Mouse (Mus musculus) heart, embryonic 13.5 days (tissue): Measurements from ENCODE around the gene Abcc8. TPM values are rescaled to one million over a fixed set of nuclear protein-coding genes. Genes with fewer than 3 reads are reported as not detected.
A peak's percentile ranks its signal among the peaks of the same experiment; 100 is the strongest.

Experiments
- ATAC-seq: fragments of 200-750 bp; cut with Nextera tagmentation; 2 replicates; pipeline ENCODE4 v1.8.0; 2017; ENCODE audit warnings: moderate TSS enrichment; ENCODE audit not compliant: insufficient number of reproducible peaks, low FRiP score, low TSS enrichment; ENCODE audit errors: extremely low read depth
- H3K27ac ChIP-seq: fragments of 300-500 bp; sonication (generic); replicated peaks from 2 replicates; pipeline ENCODE4 v1.5.1; 2015; ENCODE audit warnings: moderate library complexity, mild to moderate bottlenecking, inconsistent platforms
- H3K27me3 ChIP-seq: fragments of 300-500 bp; sonication (generic); replicated peaks from 2 replicates; pipeline ENCODE4 v1.6.1; 2015; ENCODE audit warnings: mild to moderate bottlenecking, inconsistent platforms
- H3K36me3 ChIP-seq: fragments of 300-500 bp; sonication (generic); 2 replicates; pipeline ENCODE4 v1.6.1; 2015; ENCODE audit warnings: mild to moderate bottlenecking, inconsistent platforms
- H3K4me1 ChIP-seq: fragments of 300-500 bp; sonication (generic); 2 replicates; pipeline ENCODE4 v1.6.1; 2015; ENCODE audit warnings: inconsistent platforms
- H3K4me2 ChIP-seq: fragments of 300-500 bp; sonication (generic); 2 replicates; pipeline ENCODE4 v1.6.1; 2015; ENCODE audit warnings: inconsistent platforms, mild to moderate bottlenecking, moderate library complexity
- H3K4me3 ChIP-seq: fragments of 300-500 bp; sonication (generic); 2 replicates; pipeline ENCODE4 v1.5.1; 2015; ENCODE audit warnings: moderate library complexity, mild to moderate bottlenecking, inconsistent platforms
- H3K9ac ChIP-seq: fragments of 300-500 bp; sonication (generic); 2 replicates; pipeline ENCODE4 v1.6.1; 2015; ENCODE audit warnings: inconsistent platforms, mild to moderate bottlenecking, moderate library complexity
- H3K9me3 ChIP-seq: fragments of 300-500 bp; sonication (generic); 2 replicates; pipeline ENCODE4 v1.6.1; 2016; ENCODE audit warnings: inconsistent platforms
- WGBS: fragments of 180-500 bp; shearing (Covaris S2); methylation state at CpG from one replicate; pipeline ENCODE4 v1.1.7; 2015; ENCODE audit warnings: mixed read lengths; 5-methylcytosine and 5-hydroxymethylcytosine counted together
- polyA plus RNA-seq: library from polyadenylated mRNA; unstranded; fragments of >200 nt; fragmentation: Nextera tagmentation; extraction: Ambion mirVana; gene quantifications from 2 replicates; pipeline ENCODE4 v1.2.1, GENCODE M21; 2015

Abcc8 gene
- polyA plus RNA-seq, 1 experiment from 2014 or later: 8.7 TPM

GRCm38 (mm10) chr7:46129463-46130179 lies 50.2 kb downstream of the Abcc8 start:
- ATAC-seq: no peak
- no peaks in the 10 kb centered on the region for H3K36me3 ChIP-seq
- 47% methylated on average over 7 of the region's 7 CpGs for WGBS
- H3K27ac ChIP-seq: no peak overlapping the region
- no peaks in the 10 kb centered on the region for H3K9me3 ChIP-seq
- peaks cover 56% of the 10 kb centered on the region for H3K4me1 ChIP-seq
- peaks cover 10% of the 10 kb centered on the region for H3K27me3 ChIP-seq
- no peak overlapping the region for H3K4me2 ChIP-seq
- no peak overlapping the region for H3K9ac ChIP-seq
- H3K4me3 ChIP-seq: no peak overlapping the region

DNA sequence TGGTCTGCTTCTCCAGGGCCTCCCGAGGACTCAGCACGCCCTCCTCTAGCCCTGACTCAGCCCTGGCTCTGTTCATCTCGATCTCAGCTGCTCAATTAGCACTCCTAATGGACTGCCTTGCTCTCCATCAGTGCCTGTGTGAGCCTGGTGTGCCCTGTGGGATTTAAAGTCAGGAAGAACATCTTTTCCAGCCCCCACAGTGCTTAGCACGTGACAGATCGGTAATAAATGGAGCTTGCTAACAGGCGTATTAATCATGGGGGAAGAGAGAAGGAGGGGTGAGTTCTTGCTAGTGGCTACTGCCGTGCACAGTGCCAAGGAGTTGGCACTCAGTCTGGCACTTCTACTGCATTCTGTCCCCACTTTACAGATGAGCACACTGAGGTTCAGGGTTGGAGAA lies 51.6 kb downstream of the Abcc8 start:
- H3K4me2 ChIP-seq: no peak overlapping the region
- H3K27me3 ChIP-seq: peaks cover 15% of the 10 kb centered on the region
- peaks cover 47% of the 10 kb centered on the region for H3K4me1 ChIP-seq
- no peak overlapping the region for H3K27ac ChIP-seq
- H3K9me3 ChIP-seq: no peaks in the 10 kb centered on the region
- WGBS: 63% methylated on average over 7 of the region's 7 CpGs
- no peak overlapping the region for H3K9ac ChIP-seq
- H3K36me3 ChIP-seq: no peaks in the 10 kb centered on the region
- H3K4me3 ChIP-seq: no peak overlapping the region
- no peak for ATAC-seq

GRCm38 (mm10) chr7:46125340-46125739 lies 54.5 kb downstream of the Abcc8 start:
- ATAC-seq: no peak; the same call in 1 of the 2 replicates
- H3K4me1 ChIP-seq: peaks cover 33% of the 10 kb centered on the region
- no peak overlapping the region for H3K27ac ChIP-seq
- H3K4me3 ChIP-seq: no peak overlapping the region
- H3K27me3 ChIP-seq: peaks cover 14% of the 10 kb centered on the region; the same call in 1 of the 2 replicates
- H3K36me3 ChIP-seq: no peaks in the 10 kb centered on the region
- H3K9me3 ChIP-seq: 0 out of 2 replicates have a peak, but pooled peaks cover 6% of the 10 kb centered on the region
- H3K4me2 ChIP-seq: no peak overlapping the region
- WGBS: 52% methylated on average over 11 of the region's 11 CpGs
- no peak overlapping the region for H3K9ac ChIP-seq

- Histone ChIP-seq H3K27me3 (peaks cover 14% of the 10 kb centered on the region; the same call in 1 of the 2 replicates), H3K9me3 (0 out of 2 replicates have a peak, but pooled peaks cover 6% of the 10 kb centered on the region), H3K4me2 (no peak overlapping the region), H3K4me1 (peaks cover 27% of the 10 kb centered on the region), H3K9ac (no peak overlapping the region), H3K27ac (no peak overlapping the region), H3K36me3 (no peaks in the 10 kb centered on the region), H3K4me3 (no peak overlapping the region)
- WGBS: 54% methylated on average over 6 of the region's 6 CpGs
- ATAC-seq: no peak
Observed at GRCm38 (mm10) chr7:46124460-46124859, 55.4 kb downstream of the Abcc8 start.

DNA sequence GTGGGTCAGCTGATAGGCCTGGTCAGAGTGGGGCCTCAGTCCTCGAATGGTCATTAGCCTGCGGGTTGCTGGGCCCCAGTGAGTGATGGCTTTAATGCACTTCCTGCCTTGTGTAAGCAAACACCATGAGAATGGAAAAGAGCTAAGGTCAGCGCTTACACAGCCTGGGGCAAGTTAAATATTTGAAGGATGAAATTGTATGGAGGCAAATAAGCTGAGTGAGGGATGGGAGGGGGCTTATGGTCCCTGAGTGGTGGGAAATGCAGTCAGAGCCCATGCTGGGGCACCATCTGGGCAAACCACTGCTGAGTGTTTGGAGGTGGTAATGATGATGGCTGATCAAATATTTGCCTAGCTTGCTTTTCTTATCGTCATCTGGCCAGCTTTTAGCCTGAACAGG lies 56.9 kb downstream of the Abcc8 start:
- H3K9me3 ChIP-seq: 0 out of 2 replicates have a peak, but pooled peaks cover 6% of the 10 kb centered on the region
- ATAC-seq: no peak
- H3K27me3 ChIP-seq: peaks cover 14% of the 10 kb centered on the region; the same call in 1 of the 2 replicates
- WGBS: 57% methylated on average over 4 of the region's 4 CpGs
- H3K36me3 ChIP-seq: no peaks in the 10 kb centered on the region
- no peak overlapping the region for H3K27ac ChIP-seq
- no peak overlapping the region for H3K9ac ChIP-seq
- peaks cover 26% of the 10 kb centered on the region for H3K4me1 ChIP-seq
- no peak overlapping the region for H3K4me2 ChIP-seq
- no peak overlapping the region for H3K4me3 ChIP-seq

DNA sequence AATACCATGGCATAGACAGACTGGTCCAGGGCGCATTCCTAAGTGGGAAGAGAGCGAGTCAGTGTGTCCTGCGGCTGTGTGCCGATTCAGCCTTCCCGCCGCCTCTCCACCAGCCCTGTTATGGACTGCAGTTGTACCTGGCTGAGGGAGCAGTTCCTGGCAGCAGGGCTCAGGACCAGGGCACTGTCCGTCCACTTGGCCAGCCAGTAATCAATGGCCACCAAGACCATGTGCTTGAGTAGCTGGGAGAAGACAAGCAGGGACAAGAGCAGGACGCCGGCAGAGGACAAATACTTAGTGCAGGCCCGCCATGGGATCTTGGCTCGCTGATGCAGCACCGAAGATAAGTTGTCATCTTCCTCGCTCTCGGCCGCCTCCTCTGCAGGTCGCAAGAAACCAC lies 62.8 kb downstream of the Abcc8 start:
- no peak for ATAC-seq
- peak overlapping the region; percentile 73 for H3K27ac ChIP-seq
- WGBS: 68% methylated on average over 16 of the region's 16 CpGs

DNA sequence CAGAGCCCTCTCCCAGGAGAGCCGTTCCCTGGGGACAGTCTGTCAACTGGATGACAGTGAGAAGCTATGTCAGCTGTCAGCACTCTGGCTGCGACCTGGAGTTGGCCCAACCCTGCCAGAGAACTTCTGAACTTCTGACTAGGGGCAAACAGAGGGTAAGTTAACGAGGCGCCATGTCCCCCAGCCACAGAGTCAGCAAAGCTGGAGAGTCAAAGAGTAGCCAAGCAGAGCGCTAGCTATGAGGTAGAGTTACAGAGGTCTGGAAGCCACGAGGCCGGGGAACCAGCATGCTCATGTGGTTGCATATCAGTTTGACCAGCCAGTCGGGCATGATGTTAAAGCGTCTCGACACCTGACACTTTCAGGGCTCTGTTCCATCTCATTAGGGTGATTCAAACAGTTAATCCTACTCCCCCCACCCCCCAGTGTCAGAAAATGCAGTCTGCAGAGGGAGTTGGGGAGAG lies 63.7 kb downstream of the Abcc8 start:
- H3K4me3 ChIP-seq: no peak overlapping the region
- peaks cover 58% of the 10 kb centered on the region for H3K4me1 ChIP-seq
- peak overlapping the region; percentile 73 for H3K27ac ChIP-seq
- H3K27me3 ChIP-seq: 0 out of 2 replicates have a peak, but pooled peaks cover 3% of the 10 kb centered on the region
- H3K9me3 ChIP-seq: no peaks in the 10 kb centered on the region
- 16% methylated on average over 10 of the region's 10 CpGs for WGBS
- no peak overlapping the region for H3K4me2 ChIP-seq
- no peaks in the 10 kb centered on the region for H3K36me3 ChIP-seq
- no peak for ATAC-seq
- H3K9ac ChIP-seq: 0 out of 2 replicates have a peak overlapping the region, but pooled peaks have one; percentile 8

More for the DNA sequence above, 62.8 kb downstream of the Abcc8 start:
- Histone ChIP-seq H3K4me2 (no peak overlapping the region), H3K9ac (no peak overlapping the region; the same call in 1 of the 2 replicates), H3K4me1 (peaks cover 55% of the 10 kb centered on the region), H3K27me3 (0 out of 2 replicates have a peak, but pooled peaks cover 3% of the 10 kb centered on the region), H3K36me3 (no peaks in the 10 kb centered on the region), H3K9me3 (no peaks in the 10 kb centered on the region), H3K4me3 (no peak overlapping the region)

- WGBS: 58% methylated on average over 3 of the region's 3 CpGs
- Histone ChIP-seq H3K9ac (no peak overlapping the region), H3K4me3 (no peak overlapping the region), H3K4me2 (no peak overlapping the region), H3K36me3 (no peaks in the 10 kb centered on the region), H3K27me3 (no peaks in the 10 kb centered on the region; the same call in 1 of the 2 replicates), H3K4me1 (peaks cover 67% of the 10 kb centered on the region), H3K27ac (no peak overlapping the region), H3K9me3 (no peaks in the 10 kb centered on the region)
- no peak for ATAC-seq
Observed at GRCm38 (mm10) chr7:46113435-46113834, 66.4 kb downstream of the Abcc8 start.

DNA sequence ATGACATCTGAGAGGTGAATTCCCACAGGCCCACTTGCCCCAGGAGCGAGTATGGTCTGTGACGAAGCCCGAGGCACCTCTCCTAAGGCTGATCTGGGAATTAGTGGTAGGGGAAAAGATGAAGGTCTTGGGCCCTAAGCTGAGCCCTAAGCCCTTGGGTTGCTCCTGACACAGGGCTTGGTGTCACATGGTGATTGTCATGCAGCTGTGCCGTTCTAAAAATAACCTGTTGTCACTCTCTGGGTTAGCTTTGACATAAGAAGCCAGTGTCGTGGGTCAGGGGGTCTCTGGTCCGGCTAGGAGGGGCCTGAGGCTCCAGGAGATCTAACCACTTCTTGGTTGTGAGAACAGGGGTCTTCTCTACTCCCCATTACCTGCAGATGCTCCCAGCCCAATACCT lies 67.9 kb downstream of the Abcc8 start:
- ATAC-seq: no peak
- Histone ChIP-seq H3K9ac (peak overlapping the region; percentile 45; the same call in 1 of the 2 replicates), H3K27me3 (peaks cover 3% of the 10 kb centered on the region; the same call in 1 of the 2 replicates), H3K27ac (peak overlapping the region; percentile 62), H3K9me3 (no peaks in the 10 kb centered on the region), H3K4me1 (peaks cover 62% of the 10 kb centered on the region), H3K4me3 (no peak overlapping the region), H3K4me2 (peak overlapping the region; percentile 14; the same call in 1 of the 2 replicates), H3K36me3 (no peaks in the 10 kb centered on the region)
- 34% methylated on average over 6 of the region's 6 CpGs for WGBS

DNA sequence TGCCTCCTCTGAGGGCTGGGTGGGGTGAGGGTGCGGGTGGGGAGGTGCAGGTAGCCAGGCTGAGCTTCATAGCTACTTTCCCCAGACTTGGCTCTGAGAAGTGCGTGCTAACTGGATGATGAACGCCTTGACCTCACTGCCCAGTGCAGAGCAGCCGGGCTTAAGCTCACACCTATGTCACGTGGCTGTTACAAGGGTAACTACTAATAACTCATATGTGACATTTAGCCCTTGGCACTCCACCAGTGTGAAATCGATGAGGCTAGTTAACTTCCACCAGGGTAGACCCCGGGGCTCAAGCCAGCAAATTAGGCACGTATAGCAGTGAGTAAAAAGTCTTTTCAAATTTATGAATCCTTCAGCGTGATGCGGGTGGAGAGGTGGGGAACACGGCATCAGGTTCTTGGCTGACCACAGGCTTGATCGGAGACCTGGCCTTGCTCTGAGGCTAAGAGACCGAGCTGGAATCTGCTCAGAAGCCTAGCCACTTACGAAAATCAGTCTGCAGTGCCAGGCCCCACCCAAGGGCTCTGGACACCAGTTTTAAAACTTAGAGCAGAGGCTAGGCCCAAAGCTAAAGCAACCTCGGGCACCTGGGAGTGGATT lies 68.5 kb downstream of the Abcc8 start:
- Histone ChIP-seq H3K9ac (peak overlapping the region; percentile 45), H3K4me1 (peaks cover 55% of the 10 kb centered on the region), H3K27me3 (peaks cover 7% of the 10 kb centered on the region; the same call in 1 of the 2 replicates), H3K27ac (peak overlapping the region; percentile 62), H3K4me3 (no peak overlapping the region), H3K36me3 (no peaks in the 10 kb centered on the region), H3K9me3 (no peaks in the 10 kb centered on the region), H3K4me2 (no peak overlapping the region)
- 66% methylated on average over 15 of the region's 15 CpGs for WGBS
- no peak for ATAC-seq

DNA sequence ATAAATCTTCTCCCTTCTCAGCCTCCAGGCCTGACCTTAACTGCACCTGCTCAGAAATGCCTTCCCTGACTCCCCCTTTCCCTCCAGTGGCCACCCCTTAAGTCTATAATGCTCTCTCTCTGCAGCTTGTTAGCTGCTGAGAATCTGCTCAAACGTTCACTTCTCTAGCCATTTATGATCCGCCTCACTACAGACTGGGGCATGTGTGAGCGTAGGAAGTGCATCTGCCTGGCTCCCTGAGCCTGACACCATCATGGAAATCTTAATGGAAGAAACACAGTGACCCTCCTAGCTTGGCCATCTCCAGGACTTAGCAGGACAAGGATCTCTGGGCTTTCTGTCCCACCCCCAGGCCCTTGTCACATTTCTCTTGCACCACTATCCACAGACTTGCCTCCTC lies 69.8 kb downstream of the Abcc8 start:
- Histone ChIP-seq H3K9ac (peak overlapping the region; percentile 33; the same call in 1 of the 2 replicates), H3K4me3 (no peak overlapping the region), H3K36me3 (no peaks in the 10 kb centered on the region), H3K4me1 (peaks cover 43% of the 10 kb centered on the region), H3K9me3 (no peaks in the 10 kb centered on the region), H3K27me3 (peaks cover 14% of the 10 kb centered on the region; the same call in 1 of the 2 replicates), H3K4me2 (no peak overlapping the region), H3K27ac (no peak overlapping the region)
- ATAC-seq: no peak
- 72% methylated on average over 3 of the region's 3 CpGs for WGBS
